Mouse (Mus musculus) stomach, postnatal 0 days (tissue): ENCODE data around the gene Pcyt2. TPM values are rescaled to one million over a fixed set of nuclear protein-coding genes. Genes with fewer than 3 reads are reported as not detected.
A peak's percentile ranks its signal among the peaks of the same experiment; 100 is the strongest.

ENCODE experiments used
- ATAC-seq: fragments of 200-750 bp; cut with Nextera tagmentation; 2 replicates; pipeline ENCODE4 v1.8.0; 2017; ENCODE audit not compliant: low FRiP score, low TSS enrichment
- DNase-seq: peaks from one replicate; pipeline ENCODE4 v3.0.0-alpha.2; 2016; ENCODE audit warnings: low spot score
- H3K27ac ChIP-seq: fragments of 300-500 bp; sonication (generic); replicated peaks from 2 replicates; pipeline ENCODE4 v1.5.1; 2014; ENCODE audit warnings: mild to moderate bottlenecking, control low read depth
- H3K27me3 ChIP-seq: fragments of 300-500 bp; sonication (generic); 2 replicates; pipeline ENCODE4 v1.6.1; 2014; ENCODE audit warnings: low read length; ENCODE audit not compliant: control insufficient read depth, insufficient read depth
- H3K36me3 ChIP-seq: fragments of 300-500 bp; sonication (generic); 2 replicates; pipeline ENCODE4 v1.6.1; 2014; ENCODE audit warnings: low read length, mixed read lengths; ENCODE audit not compliant: control insufficient read depth, insufficient read depth
- H3K4me1 ChIP-seq: fragments of 300-500 bp; sonication (generic); replicated peaks from 2 replicates; pipeline ENCODE4 v1.6.1; 2014; ENCODE audit warnings: antibody characterized with exemption; ENCODE audit not compliant: control insufficient read depth, insufficient read depth
- H3K4me2 ChIP-seq: fragments of 300-500 bp; sonication (generic); replicated peaks from 2 replicates; pipeline ENCODE4 v1.6.1; 2014; ENCODE audit warnings: low read depth, mild to moderate bottlenecking, control low read depth, moderate library complexity
- H3K4me3 ChIP-seq: fragments of 300-500 bp; sonication (generic); 2 replicates; pipeline ENCODE4 v1.5.1; 2014; ENCODE audit warnings: low read depth, low read length, control low read depth
- H3K9ac ChIP-seq: fragments of 300-500 bp; sonication (generic); 2 replicates; pipeline ENCODE4 v1.6.1; 2014; ENCODE audit warnings: mild to moderate bottlenecking, low read length, control low read depth, mixed read lengths
- H3K9me3 ChIP-seq: fragments of 300-500 bp; sonication (generic); 2 replicates; pipeline ENCODE4 v1.6.1; 2016; ENCODE audit warnings: low read length; ENCODE audit not compliant: control insufficient read depth
- CTCF ChIP-seq: IDR thresholded peaks from 2 replicates; pipeline ENCODE4 v1.5.1; 2016; ENCODE audit warnings: antibody characterized with exemption, low read depth, mild to moderate bottlenecking, moderate library complexity
- EP300 ChIP-seq: optimal IDR thresholded peaks from 2 replicates; pipeline ENCODE3; 2016; ENCODE audit warnings: antibody characterized with exemption
- WGBS: fragments of 180-500 bp; shearing (Covaris S2); extraction: QIAGEN DNeasy Blood & Tissue Kit; methylation state at CpG from one replicate; pipeline ENCODE4 v1.1.7; 2014; 5-methylcytosine and 5-hydroxymethylcytosine counted together
- polyA plus RNA-seq: library from polyadenylated mRNA; unstranded; fragments of >200 nt; fragmentation: Nextera tagmentation; extraction: Ambion mirVana; gene quantifications from 2 replicates; pipeline ENCODE4 v1.2.1, GENCODE M21; 2015

Pcyt2 gene
- polyA plus RNA-seq, 1 experiment from 2014 or later, result 73.7 TPM

DNA sequence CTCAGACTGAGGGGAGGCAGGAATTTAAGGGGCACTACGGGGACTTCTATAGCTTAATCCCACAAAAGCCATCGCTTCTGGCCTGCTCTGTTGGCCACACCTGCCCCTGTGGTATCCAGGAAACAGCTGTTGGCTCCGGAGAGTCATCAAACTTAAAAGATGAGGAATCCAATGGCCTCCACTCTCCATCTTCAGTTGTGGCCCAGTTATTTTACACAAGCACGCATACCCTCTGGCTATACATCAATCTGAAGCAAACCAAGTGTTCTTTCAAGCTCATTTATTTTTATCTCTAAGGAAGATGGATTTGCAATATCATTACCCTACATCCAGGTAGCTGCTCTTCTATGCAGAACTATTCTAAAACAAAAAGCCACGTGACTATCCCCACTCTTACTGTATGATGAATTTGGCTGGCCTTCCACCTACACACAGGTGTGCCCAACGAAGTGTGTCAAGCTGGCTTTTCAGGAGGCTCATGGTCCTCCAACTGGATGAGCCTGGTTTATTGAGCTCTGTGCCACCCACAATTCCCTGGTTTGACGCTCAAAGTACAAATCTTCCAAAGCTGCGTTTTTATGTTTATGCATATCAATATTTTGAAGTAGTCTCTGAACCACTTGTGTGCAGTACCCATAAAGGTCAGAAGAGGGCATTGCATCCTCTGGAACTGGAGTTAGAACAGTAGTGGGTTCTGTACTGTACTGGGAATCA is 35.3 kb downstream of the Pcyt2 start:
- TF ChIP-seq EP300 (no peak), CTCF (peak; percentile 70)
- H3K9ac ChIP-seq, result peak overlapping the region; percentile 92

DNA sequence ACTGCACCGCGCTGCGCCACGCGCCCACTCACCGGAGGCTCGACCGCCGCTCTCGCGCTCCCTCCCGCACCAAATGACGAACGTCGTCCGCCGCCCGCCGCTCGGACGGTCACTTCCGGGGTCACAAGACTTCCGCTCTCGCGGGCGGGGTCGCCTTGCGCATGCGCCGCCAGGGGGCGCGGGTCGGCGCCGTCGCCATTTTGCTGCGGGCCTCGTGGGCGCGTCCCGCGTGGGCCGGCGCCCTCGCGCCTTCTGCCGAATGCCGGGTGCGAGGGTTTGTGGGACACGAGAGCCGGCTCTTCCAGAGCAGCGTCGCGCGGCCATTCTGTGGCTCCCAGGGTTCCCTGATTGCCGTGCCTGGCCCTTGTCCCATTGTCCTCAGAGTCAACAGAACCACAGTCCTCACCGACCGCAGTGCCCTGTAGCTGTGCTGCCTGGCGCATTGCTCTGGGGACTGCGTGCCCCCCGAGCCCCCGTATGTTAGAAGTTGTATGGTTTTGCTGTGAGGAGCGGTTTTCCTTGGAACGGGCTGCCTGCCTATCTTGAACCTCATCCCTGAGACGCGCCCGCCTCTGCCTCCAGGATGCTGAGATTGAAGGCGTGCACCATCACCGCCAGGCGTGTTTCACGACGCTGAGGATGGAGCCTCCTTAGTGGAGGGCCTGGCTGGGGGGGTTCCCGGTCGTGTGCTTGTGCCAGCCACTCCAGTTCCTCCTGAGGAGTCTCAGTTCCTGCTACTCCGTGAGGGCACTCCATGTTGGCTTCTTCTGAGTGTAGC is 36.1 kb downstream of the Pcyt2 start, which contains the start of gene Arhgdia:
Arhgdia (minus strand) TSS at position 135 of the 778 bp plus-strand sequence.
- peaks cover 26% of the 10 kb centered on the region for H3K36me3 ChIP-seq
- peak; percentile 60 for TF ChIP-seq CTCF
- no peak for TF ChIP-seq EP300
- peak within 1 kb of the TSS; percentile 92 for H3K9ac ChIP-seq
- DNase-seq (peak; percentile 89), ATAC-seq (peak; percentile 48)
- H3K4me3 ChIP-seq, result peak within 1 kb of the TSS; percentile 85
- peak within 1 kb of the TSS; percentile 98 for H3K27ac ChIP-seq
- H3K9me3 ChIP-seq, result no peaks in the 10 kb centered on the region
- 5% methylated on average over 58 of the region's 75 CpGs for WGBS
- peaks cover 7% of the 10 kb centered on the region for H3K4me1 ChIP-seq
- H3K4me2 ChIP-seq, result peak within 1 kb of the TSS; percentile 90
- no peaks in the 10 kb centered on the region for H3K27me3 ChIP-seq

More for the DNA sequence above, 35.3 kb downstream of the Pcyt2 start:
- peak overlapping the region; percentile 85 for H3K4me3 ChIP-seq
- H3K4me1 ChIP-seq, result peaks cover 7% of the 10 kb centered on the region
- no peaks in the 10 kb centered on the region for H3K27me3 ChIP-seq
- WGBS, result 72% methylated on average over 8 of the region's 8 CpGs
- peak overlapping the region; percentile 90 for H3K4me2 ChIP-seq
- H3K27ac ChIP-seq, result peak overlapping the region; percentile 98
- H3K9me3 ChIP-seq, result no peaks in the 10 kb centered on the region
- DNase-seq (no peak), ATAC-seq (no peak)
- H3K36me3 ChIP-seq, result peaks cover 26% of the 10 kb centered on the region

DNA sequence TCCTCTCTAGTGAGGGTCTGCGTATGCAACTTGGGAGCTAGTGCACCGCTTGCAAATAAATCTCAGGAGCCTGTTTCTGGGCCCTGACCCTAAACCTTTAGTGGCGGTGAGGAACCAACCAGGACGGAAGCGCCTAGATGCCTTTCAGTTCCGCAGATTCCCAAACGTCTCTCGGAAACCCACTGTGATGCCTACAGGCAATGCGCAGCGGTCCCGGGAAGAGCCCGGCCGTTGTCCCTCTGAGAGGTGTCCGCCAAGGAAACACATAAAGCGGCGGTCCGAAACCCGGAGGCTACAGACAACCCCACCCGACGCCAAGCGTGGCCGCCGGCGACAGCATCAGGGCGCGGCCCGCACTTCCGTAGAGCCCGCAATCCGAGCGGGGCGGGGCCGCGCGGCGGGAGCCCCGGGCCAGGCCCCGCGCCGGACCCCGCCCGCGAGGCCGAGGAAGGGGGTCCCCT is 36.8 kb downstream of the Pcyt2 start:
- under 1% methylated on average over 31 of the region's 44 CpGs for WGBS
- ATAC-seq, result peak; percentile 54
- peak; percentile 70 for DNase-seq

DNA sequence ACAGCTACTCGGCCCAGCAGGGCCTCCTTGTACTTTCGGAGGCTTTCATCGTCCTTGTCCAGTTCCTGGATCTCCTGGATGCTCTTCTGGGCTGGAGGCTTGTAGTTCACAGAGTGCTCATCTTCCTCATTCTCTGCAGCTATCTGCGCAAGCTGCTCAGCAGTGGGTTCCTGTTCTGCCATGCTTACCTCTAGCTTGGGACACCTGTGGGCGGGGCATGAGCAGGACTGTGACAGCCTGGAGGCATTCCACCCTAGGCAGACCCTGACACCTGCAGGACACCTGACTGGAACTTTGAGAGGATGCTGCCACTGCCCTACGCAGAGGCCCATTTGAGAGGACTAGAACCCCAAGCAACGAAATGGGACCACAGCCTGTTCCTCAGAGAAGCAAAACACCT is 37.5 kb downstream of the Pcyt2 start:
- Histone ChIP-seq H3K36me3 (peaks cover 21% of the 10 kb centered on the region), H3K9me3 (no peaks in the 10 kb centered on the region), H3K27me3 (no peaks in the 10 kb centered on the region), H3K9ac (peak overlapping the region; percentile 92), H3K27ac (peak overlapping the region; percentile 98), H3K4me3 (peak overlapping the region; percentile 85), H3K4me2 (peak overlapping the region; percentile 90), H3K4me1 (peaks cover 7% of the 10 kb centered on the region)
- ATAC-seq (no peak), DNase-seq (peak; percentile 46)
- TF ChIP-seq EP300, result no peak
- TF ChIP-seq CTCF, result no peak
- 40% methylated on average over 7 of the region's 7 CpGs for WGBS

More for the DNA sequence above, 36.8 kb downstream of the Pcyt2 start:
- Histone ChIP-seq H3K4me1 (peaks cover 7% of the 10 kb centered on the region), H3K27ac (peak overlapping the region; percentile 98), H3K9me3 (no peaks in the 10 kb centered on the region), H3K4me2 (peak overlapping the region; percentile 90), H3K36me3 (peaks cover 24% of the 10 kb centered on the region), H3K9ac (peak overlapping the region; percentile 92), H3K4me3 (peak overlapping the region; percentile 85), H3K27me3 (no peaks in the 10 kb centered on the region)
- no peak for TF ChIP-seq EP300
- TF ChIP-seq CTCF, result no peak

DNA sequence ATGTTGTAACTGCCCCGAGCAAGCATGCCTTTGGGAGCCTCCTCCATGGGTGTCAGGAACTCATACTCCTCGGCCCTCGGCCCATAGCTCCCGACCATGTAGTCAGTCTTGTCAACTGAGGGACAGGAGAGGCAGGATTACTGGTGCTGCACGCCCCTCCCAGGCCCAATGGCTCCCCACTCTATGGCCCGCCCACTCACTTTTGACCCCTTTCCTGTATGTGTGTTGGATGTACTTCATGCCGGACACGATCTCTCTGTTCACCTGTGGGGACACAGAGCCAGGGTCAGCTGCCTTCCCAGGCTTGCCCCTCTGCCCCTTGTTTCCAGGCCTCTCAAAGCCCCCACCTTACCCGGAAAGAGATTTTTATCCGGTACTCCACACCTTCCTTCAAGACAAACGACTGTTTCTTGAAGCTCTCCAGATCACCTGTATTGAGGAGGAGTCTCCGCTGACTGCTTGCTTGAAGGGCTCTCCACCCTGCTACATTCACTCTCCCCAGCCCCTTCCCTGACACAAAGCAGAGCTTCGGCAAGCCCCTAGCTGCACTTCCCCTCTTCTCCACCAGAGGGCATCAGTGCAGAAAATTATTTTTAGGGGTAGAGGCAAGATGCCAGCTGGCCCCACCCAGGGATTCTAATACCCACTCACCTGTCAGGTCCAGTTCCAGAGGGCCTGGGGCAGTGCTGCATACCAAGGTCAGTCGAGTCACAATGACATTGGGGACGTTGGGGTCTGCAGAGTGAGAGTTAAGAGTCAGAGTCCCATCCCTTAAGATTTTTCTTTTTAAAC is 38.2 kb downstream of the Pcyt2 start:
- peak overlapping the region; percentile 98 for H3K27ac ChIP-seq
- WGBS, result 54% methylated on average over 15 of the region's 15 CpGs
- DNase-seq (peak; percentile 75), ATAC-seq (no peak)
- H3K4me2 ChIP-seq, result peak overlapping the region; percentile 90
- H3K4me1 ChIP-seq, result peaks cover 8% of the 10 kb centered on the region
- TF ChIP-seq CTCF (peak; percentile 92), EP300 (no peak)
- no peaks in the 10 kb centered on the region for H3K27me3 ChIP-seq
- no peaks in the 10 kb centered on the region for H3K9me3 ChIP-seq
- peak overlapping the region; percentile 85 for H3K4me3 ChIP-seq
- H3K9ac ChIP-seq, result peak overlapping the region; percentile 92; the same call in 1 of the 2 replicates
- H3K36me3 ChIP-seq, result peaks cover 19% of the 10 kb centered on the region
